Mouse (Mus musculus) cerebellum, postnatal 10 days (tissue): Measurements from ENCODE around the gene Gna13.
A peak's percentile ranks its signal among the peaks of the same experiment; 100 is the strongest.
"Not testable (repeated sequence)": the region's sequence is repeated elsewhere in the genome, so short reads cannot be mapped to it uniquely, and the experiment has no call there.

Source experiments
- DNase-seq, 2 experiments: peaks; one replicate each; pipeline ENCODE4 v3.0.0; 2021; ENCODE audit warnings: mixed read lengths in 2 of 2

The Gna13 gene

GRCm38 (mm10) chr11:109362463-109363190 is at the start of gene Gna13:
Gene Gna13 (plus strand): TSS chr11:109362831.
- DNase-seq: peak; percentile 95

GRCm38 (mm10) chr11:109316921-109317320 is 45.7 kb upstream of the Gna13 start:
- DNase-seq: peak; percentile 83 to 85

GRCm38 (mm10) chr11:109319471-109319870 is 43.2 kb upstream of the Gna13 start:
- peak; percentile 56 to 72 for DNase-seq

DNA sequence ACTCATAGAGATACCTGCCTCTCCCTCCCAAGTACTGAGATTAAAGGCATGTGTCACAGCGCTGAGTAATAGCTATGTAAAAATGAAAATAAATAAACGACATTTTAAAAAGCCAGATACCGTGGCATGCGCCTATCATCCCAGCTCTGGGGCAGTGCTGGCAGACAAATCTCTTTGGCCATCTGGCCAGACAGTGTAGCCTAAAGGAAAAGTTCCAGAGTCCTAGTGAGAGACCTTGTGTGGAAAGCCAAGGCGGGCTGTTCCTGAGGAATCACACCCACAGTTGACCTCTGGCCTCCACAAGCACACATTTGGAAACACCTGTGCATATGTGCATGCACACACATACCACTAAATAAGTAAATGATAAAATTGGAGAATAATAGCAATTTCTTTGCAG is 42.7 kb upstream of the Gna13 start:
- DNase-seq: peak; percentile 86 to 87

DNA sequence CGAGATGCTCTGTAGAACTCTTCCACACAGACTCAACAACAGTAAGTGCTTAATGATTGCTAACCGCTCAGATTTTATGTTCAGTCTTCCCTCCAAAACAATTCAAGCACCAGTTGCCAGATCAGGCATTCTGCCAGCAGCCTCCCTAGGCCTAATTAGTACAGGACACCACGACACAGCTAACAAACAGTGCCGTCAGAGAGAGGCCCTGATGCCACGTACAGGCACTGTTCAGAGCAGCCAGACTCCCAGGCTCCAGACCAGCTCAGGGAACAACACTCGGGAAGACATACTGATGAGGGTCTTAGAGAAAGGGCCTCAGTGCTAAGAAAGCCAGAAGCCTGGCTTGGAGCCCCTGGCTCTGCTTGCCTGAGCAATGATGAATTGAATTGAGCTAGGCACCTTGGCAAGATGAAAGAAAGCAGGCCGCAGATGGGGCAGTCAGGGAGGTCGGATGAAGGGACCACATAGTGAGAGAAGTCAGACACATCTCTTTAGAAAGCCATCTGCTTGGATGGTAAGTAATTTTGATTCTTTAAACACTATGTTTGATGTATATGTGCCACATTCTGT is 42.2 kb upstream of the Gna13 start:
- peak; percentile 93 for DNase-seq

- no peak for DNase-seq
Measured at GRCm38 (mm10) chr11:109326270-109326669, 36.4 kb upstream of the Gna13 start.

DNA sequence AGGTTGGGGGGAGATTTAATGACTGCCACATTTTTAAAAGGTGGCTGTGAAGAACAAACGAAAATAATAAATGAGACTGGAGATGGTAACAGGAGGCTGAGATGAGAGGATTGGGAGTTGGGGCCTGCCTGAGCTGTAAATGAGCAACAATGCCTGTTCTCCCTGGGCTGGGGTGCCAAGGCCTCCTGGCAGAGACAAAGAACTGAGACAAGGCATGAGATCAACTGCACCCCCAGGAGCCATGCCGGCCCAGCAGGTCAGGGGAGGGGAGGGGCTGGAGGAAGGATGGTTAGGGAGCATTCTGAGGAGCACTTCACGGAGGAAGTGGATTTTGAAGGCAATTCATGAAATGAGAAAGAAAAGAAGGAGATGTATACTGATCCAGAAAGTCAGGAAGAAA is 35.2 kb upstream of the Gna13 start:
- peak; percentile 48 to 64 for DNase-seq

GRCm38 (mm10) chr11:109327952-109328351 is 34.7 kb upstream of the Gna13 start:
- DNase-seq: no peak

DNA sequence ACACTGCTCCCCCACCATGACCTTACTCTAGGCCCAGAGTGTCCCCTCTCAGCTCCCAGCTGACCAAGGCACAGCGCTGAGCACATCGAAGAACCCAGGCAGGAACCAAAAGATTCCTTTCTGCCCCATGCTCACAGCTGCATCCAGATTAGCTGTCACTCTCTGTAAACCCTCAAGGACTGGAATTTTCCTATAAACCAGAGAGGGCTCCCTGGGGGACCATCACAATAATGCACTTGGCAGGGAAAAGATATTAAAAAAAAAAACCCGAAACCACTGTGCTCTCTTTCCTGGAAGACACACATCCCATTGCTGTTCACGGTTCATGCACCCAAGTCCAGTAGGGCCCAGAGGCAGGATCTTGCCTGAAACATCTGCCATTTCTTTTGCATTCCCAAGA is 33.3 kb upstream of the Gna13 start:
- DNase-seq: no peak

GRCm38 (mm10) chr11:109330706-109331393 is 31.8 kb upstream of the Gna13 start:
- no peak for DNase-seq

DNA sequence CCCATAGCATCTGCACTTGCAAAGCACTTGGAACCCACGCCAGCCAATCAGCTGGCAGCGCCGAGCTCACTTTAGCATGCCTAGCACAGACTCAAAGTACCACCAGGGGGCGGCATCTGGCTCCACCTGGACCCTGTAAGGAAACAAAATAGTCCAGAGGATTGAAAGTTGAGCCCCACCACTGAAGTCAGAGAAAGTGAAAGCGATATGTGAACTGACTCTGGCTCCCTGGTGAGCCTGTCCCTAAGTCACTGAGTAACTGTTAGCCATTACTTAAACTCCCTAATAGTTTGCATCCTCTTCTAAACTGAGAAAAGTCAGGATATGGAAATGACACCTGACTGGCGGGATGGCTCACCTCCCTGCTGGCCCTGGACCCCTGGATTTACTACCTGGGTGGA is 31.2 kb upstream of the Gna13 start:
- peak; percentile 98 for DNase-seq

DNA sequence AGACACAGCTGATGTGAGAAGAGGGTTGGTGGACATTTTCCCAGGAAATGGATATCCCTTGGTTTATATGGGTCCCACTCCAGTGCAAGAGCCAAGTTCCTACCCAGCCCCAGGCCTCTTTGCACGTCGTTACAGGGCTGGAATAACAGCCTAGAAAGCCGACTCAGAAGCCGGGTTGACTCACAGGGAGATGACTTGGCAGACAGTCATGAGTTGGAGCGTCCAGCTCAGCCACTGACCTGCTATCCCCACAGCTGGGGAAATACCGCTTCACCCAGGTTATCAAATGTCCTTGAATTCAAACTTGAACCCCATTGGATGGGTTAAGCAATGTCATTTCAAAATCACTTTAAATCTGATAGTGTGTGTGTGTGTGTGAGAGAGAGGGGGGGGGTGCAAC is 29.9 kb upstream of the Gna13 start:
- no peak for DNase-seq

- DNase-seq: no peak
Measured at GRCm38 (mm10) chr11:109334773-109335172, 27.9 kb upstream of the Gna13 start.

- DNase-seq: no peak
Measured at GRCm38 (mm10) chr11:109335890-109336289, 26.7 kb upstream of the Gna13 start.

DNA sequence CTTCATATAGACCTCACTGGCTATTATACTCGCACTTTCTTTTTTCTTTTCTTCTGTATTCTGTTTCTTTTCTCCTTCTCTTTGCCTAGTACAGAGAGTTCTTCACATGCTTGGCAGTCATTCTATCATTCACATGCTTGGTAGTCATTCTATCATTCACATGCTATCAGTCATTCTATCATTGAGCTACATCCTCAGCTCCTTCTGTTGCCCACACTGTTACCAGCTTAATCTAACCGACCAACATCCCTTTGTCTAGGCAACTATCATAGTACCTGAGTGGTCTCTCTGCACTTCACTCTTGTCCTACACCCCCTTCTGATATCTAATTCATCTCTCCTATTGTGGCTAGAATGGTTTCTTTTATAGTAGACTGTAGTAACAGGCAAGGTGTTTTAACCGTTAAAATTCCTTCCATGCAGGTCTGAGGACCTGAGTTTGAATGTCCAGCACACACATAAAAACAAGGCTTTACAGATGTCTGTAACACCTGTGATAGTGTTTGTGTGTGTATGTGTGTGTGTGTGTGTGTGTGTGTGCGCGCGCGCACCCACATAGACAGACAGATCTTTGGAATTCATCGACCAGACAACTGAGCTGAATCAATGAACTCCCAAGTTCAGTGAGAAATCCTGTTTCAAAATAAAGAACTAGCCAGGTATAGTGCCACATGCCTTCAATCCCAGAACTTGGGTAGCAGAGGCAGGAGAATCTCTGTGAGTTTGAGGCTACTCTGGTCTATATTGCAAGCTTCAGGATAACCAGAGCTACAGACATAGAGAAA is 23.3 kb upstream of the Gna13 start:
- DNase-seq: no peak

DNA sequence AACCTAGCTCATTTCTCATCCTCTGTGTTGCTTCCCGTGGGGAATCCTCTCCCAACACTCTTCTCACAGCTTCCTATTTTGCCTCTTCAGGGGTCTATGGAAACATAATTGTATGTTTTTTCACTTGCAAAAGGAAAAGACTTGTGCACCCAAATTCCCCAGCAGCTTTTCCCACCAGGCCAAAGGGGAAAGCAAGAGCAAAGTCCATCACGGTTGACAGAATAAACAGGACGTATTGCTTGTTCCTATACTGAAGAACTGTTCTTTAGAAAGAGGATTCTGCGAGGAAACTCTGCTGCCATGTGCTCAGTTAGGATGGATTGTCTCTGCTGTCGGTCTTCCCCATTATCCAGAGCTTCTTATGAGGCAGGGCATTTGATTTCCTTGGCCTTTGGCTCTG is 22.1 kb upstream of the Gna13 start:
- no peak for DNase-seq

DNA sequence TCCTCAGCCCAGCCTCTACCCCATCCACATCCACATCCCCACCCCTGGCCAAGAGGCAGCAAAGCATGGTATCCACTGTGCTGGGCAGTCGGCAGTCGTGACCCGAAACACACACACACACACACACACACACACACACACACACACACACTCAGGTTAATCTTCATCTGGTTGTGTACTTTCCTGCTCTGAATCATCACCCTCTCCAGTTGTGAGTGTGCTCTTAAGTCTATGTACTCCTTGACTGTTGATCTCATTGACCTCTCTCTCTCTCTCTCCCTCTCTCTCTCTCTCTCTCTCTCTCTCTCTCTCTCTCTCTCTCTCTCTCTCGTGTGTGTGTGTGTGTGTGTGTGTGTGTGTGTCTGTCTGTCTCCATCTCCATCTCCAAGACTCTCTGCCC is 20.0 kb upstream of the Gna13 start:
- not testable (repeated sequence) for DNase-seq

- no peak for DNase-seq
Measured at GRCm38 (mm10) chr11:109343558-109343957, 19.1 kb upstream of the Gna13 start.

DNA sequence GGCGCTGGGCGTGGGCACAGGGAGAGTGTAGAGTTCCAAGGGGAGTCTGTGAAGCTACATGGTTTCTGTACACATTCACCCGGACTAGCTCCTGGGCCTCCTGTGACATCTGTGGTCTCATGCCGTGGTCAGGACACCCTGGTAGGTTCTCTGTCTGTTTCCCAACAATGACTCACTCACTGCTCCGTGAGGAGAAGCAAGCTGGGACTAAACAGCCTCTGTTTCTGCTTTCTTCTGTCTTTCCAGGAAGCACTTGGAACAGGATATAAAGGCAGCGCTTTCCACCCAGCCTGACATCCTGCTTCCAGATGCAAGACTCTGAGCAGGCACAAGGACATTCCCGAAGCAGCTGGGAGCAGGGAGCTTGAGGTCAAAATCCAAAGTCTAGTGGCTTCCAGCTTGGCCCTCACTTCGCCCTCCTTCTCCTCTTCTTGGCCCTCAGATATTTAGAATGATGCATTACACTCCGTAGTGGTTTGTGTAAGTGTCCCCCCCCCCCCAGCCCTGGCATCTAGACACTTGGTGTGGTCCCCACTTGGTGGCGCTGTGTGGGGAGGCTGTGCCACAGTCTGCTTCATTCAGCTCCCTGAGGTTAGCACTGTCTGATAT is 18.5 kb upstream of the Gna13 start:
- DNase-seq: peak; percentile 72 to 78

GRCm38 (mm10) chr11:109347242-109347959 is 15.2 kb upstream of the Gna13 start:
- peak; percentile 91 to 95 for DNase-seq

- DNase-seq: peak in 1 of 2 experiments; percentile 13
Measured at GRCm38 (mm10) chr11:109348408-109348807, 14.2 kb upstream of the Gna13 start.
